Mouse (Mus musculus): ENCODE measurements around the gene Tmed9.
"Not testable (repeated sequence)": the region's sequence is repeated elsewhere in the genome, so short reads cannot be mapped to it uniquely, and the experiment has no call there.

Tmed9 gene

GRCm38 (mm10) chr13:55567949-55568348, 5.6 kb upstream of the Tmed9 start:
- DNase-seq (ENCODE audit: low spot score), result no peak

DNA sequence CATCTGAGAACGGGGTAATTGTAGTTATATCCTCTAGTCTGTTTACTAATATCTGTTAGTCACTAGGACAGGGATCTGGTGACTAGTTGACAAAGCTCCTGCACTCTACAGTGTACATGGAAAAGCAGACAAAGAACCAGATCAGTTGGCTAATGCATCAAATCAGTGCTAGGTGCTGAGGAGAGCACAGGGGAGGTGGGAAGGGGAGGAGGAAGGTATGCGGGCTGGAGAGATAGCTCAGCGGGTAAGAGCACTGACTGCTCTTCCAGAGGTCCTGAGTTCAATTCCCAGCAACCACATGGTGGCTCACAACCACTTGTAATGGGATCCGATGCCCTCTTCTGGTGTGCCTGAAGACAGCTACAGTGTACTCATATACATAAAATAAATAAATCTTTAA, 5.0 kb upstream of the Tmed9 start:
- DNase-seq (ENCODE audit: low spot score), result not testable (repeated sequence)

GRCm38 (mm10) chr13:55569726-55570285, 3.7 kb upstream of the Tmed9 start:
- no peak for DNase-seq (ENCODE audit: low spot score)

GRCm38 (mm10) chr13:55570286-55570973, 3.1 kb upstream of the Tmed9 start:
- DNase-seq (ENCODE audit: low spot score), result no peak

- DNase-seq (ENCODE audit: low spot score), result peak; percentile 96
Observed at GRCm38 (mm10) chr13:55571027-55571751, 2.3 kb upstream of the Tmed9 start, which contains the start of gene Fam193b. Gene Fam193b, minus strand, starts transcription at chr13:55571120.

- DNase-seq (ENCODE audit: low spot score), result no peak
Observed at GRCm38 (mm10) chr13:55571977-55572376, 1.6 kb upstream of the Tmed9 start.

- no peak for DNase-seq (ENCODE audit: low spot score)
Observed at GRCm38 (mm10) chr13:55574321-55574720, 789 bp downstream of the Tmed9 start.

DNA sequence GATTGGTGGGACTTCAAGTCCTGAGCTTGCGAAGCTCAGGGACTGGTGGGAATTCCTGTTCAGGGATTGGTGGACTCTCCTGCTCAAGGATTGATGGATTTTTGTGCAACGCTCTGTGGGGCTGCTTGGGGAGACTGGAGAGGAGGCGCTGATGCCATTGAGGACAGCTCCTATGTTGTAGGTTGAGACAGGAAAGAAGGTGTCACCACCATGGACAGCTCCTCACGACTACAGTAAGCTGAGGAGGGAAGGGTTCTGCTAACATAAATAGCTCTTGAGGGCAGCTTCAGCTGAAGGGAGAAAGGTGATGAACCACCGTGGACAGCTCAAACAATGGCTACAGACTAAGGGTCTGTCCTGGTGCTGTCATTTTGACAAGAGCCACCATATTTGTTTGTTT, 2.4 kb downstream of the Tmed9 start:
- no peak for DNase-seq (ENCODE audit: low spot score)

DNA sequence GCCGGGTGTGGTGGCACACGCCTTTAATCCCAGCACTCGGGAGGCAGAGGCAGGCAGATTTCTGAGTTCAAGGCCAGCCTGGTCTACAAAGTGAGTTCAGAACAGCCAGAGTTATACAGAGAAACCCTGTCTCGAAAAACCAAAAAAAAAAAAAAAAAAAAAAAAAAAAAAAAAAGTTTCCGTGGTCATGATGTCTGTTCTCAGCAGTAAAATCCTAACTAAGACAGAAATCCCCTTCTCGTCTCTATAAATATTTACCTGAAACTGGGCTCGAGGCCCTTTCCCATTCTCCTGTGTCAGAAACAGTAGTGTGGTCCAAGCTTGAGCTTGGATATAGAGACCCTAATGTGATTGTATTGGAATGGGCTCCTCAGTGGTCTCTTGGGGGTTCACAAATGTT, 3.3 kb downstream of the Tmed9 start:
- not testable (repeated sequence) for DNase-seq (ENCODE audit: low spot score)

- DNase-seq (ENCODE audit: low spot score), result no peak
Observed at GRCm38 (mm10) chr13:55578086-55578485, 4.6 kb downstream of the Tmed9 start.

DNA sequence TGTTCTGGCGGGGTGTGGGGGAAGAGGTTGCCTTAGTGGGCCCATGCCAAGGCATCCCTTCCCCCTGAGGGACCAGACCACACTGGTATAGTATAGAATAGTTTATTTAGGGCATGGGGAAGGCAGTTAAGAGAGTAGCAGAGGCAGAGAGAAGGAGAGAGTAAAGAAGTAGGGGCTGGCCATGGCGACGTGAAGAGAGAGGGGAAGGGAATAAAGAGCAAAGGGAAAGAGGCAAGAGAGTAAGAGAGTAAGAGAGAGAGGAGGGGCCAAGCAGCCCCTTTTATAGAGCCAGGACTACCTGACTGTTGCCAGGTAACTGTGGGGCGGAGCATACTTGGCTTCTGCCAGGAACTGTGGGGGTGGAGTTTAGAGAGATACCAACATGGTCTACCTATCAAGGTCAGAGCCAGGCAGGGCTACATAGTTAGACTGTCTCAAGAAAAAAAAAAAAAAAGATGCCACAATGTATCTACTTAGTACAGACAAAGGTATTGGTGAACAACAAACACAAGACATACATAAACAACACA, 18.5 kb downstream of the Tmed9 start:
- no peak for DNase-seq (ENCODE audit: low spot score)

- DNase-seq (ENCODE audit: low spot score), result peak; percentile 93
Observed at GRCm38 (mm10) chr13:55592512-55593253, 19.2 kb downstream of the Tmed9 start.

DNA sequence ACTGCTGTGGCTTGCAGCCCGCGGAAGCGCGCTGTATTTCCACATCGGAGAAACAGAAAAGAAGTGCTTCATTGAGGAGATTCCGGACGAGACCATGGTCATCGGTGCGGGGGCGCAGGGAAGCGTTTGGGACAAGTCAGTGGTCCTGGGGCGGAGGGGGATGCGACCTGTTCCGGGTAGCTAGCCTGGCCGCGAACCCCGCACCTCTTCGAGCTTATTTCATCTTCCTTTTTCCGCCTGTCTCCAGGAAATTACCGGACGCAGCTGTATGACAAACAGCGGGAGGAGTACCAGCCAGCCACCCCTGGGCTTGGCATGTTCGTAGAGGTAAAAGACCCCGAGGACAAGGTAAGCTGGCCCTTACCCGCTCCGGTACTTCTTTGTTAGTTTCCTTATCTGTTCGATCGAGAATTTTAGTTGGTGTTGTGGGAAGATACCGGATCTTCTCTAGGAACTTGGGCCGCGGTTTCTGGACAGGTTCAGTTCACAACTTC, 19.8 kb downstream of the Tmed9 start:
- no peak for DNase-seq (ENCODE audit: low spot score)

DNA sequence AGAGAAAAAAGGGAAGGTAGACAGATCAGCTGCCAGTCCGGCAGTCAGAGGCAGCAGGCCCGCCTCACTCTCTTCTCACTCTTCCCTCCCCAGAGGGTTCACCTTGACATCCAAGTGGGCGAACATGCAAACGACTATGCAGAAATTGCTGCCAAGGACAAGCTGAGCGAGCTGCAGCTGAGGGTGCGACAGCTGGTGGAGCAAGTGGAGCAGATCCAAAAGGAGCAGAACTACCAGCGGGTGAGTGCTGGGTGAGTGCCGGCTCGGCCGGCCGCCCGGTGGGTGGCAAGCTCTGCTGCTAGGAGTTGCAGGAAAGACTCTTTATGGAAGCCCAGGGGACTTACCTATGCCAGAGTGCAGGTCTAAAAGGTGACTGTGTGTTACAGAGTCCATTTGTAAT, 21.8 kb downstream of the Tmed9 start:
- no peak for DNase-seq (ENCODE audit: low spot score)

GRCm38 (mm10) chr13:55596802-55597201, 23.3 kb downstream of the Tmed9 start:
- no peak for DNase-seq (ENCODE audit: low spot score)

DNA sequence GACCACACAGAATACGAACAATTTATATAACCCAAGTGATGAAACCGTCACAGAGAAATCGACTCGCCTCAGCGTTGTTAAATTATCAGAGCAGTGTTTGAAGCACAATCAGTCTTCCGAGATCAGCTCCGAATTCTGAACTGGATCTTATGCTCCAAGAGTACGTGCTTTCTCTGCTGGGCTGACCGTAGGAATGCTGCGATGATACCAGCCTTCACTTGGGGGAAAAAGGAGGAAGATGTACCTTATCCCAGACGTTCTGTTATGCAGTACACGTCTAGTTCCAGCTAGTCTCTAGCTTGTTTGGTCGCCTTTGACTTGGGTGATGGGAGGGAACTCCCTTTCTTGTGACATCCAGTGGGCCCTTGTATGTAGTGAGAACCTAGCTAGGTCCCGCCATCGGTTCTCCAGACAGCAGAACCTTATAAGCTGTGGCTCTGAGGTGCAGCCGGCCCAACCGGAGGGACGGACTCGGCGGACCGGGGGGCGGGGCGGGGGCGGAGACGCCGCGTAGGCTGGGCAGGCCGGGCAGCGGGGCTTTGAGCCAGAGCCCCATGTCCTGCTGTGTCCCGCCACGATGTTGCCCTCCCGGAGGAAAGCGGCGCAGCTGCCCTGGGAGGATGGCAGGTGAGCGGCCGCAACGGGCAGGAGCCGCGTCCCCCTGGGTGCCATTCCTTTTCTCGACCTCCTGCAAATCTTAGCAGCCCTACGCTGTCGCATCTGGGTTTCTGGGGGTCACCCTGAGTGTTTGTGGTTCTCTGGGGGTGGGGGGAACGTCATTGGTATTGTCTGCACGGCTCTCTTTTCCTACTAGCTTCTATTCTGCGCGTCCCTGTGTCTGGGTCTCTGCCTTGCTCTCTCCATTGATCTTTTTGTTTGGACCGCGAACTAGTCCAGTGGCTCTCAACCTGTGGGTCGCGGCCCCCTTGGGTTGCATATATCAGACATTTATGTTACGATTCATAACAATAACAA, 26.3 kb downstream of the Tmed9 start, which contains the start of gene B4galt7:
Gene B4galt7 (plus strand): TSS at position 331 of the 975 bp plus-strand sequence.
- DNase-seq (ENCODE audit: low spot score), result peak; percentile 90

GRCm38 (mm10) chr13:55600657-55601056, 27.1 kb downstream of the Tmed9 start:
- DNase-seq (ENCODE audit: low spot score), result no peak

GRCm38 (mm10) chr13:55601611-55602010, 28.1 kb downstream of the Tmed9 start:
- DNase-seq (ENCODE audit: low spot score), result peak; percentile 77

GRCm38 (mm10) chr13:55604606-55605005, 31.1 kb downstream of the Tmed9 start:
- no peak for DNase-seq (ENCODE audit: low spot score)

GRCm38 (mm10) chr13:55606899-55607623, 33.5 kb downstream of the Tmed9 start:
- no peak for DNase-seq (ENCODE audit: low spot score)
